Mouse (Mus musculus): Measurements from ENCODE around the gene Rrp1b. TPM values are rescaled to one million over a fixed set of nuclear protein-coding genes. Genes with fewer than 3 reads are reported as not detected.

Gene Rrp1b
- total and polyA plus RNA-seq, 3 experiments: 60.9 to 149 (median 76.7) TPM

DNA sequence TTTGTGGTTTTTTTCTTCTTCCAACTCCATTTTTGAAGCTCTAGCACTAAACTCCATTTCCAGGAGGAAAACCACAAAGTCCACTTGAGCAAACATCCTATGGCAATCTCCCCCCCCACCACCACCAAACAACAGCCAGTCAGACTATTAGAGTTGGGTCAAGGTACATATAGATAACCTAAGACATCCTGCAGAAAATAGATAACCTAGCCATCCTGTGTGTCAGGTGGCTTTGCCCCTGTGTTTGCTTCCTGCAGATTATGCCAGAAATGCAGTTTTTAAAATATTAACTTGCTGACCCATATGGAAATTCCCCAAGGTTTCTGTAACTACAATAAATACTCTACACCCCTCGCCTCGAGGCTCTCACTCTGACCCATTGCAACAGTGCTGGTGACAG is 40.1 kb upstream of the Rrp1b start:
- dilution Hi-C loops (cut with MboI; ENCODE audit: extremely low pct_ligation_motif_present, extremely low pct_unique_long_range_greater_than_20kb, low sequenced_read_pairs) (no loop called here), in situ Hi-C loops (cut with MboI; ENCODE audit: low pct_ligation_motif_present, low pct_unique_long_range_greater_than_20kb, low sequenced_read_pairs) (no loop called here)
- no peak for TF ChIP-seq ETS1 (conservative IDR thresholded peaks at IDR 0.05; ENCODE audit: low read depth, low read length)
- TF ChIP-seq KAT2A (IDR thresholded peaks at IDR 0.05; ENCODE audit: insufficient replicate concordance, low read length): no peak
- Histone ChIP-seq H3K27me3 (replicated peaks) (no peaks in the 10 kb centered on the region), H3K36me3 (replicated peaks in 1 of 2; ENCODE audit: control insufficient read depth in 1 of 2, insufficient read depth in 1 of 2, low read length in 1 of 2) (no peaks in the 10 kb centered on the region), H3K9me3 (replicated peaks; ENCODE audit: low read length) (no peaks in the 10 kb centered on the region), H3K4me1 (ENCODE audit: control insufficient read depth in 1 of 2, insufficient read depth in 2 of 2) (peaks cover 7 to 32% of the 10 kb centered on the region in 2 experiments), H3K4me2 (ENCODE audit: insufficient read depth, low read depth, poor library complexity, severe bottlenecking) (no peak overlapping the region), H3K9ac (ENCODE audit: insufficient read depth, low read depth) (no peak overlapping the region), H3K27ac (ENCODE audit: insufficient read depth, low read depth) (no peak overlapping the region), H3K4me3 (replicated peaks in 1 of 3; ENCODE audit: low read depth in 2 of 3, low read length in 2 of 3, poor library complexity in 1 of 3) (no peak overlapping the region), H3K79me2 (replicated peaks; ENCODE audit: control insufficient read depth, extremely low read depth, insufficient read depth, poor library complexity, severe bottlenecking) (no peaks in the 10 kb centered on the region)
- no peak for DNase-seq (ENCODE audit: extremely low read depth)

DNA sequence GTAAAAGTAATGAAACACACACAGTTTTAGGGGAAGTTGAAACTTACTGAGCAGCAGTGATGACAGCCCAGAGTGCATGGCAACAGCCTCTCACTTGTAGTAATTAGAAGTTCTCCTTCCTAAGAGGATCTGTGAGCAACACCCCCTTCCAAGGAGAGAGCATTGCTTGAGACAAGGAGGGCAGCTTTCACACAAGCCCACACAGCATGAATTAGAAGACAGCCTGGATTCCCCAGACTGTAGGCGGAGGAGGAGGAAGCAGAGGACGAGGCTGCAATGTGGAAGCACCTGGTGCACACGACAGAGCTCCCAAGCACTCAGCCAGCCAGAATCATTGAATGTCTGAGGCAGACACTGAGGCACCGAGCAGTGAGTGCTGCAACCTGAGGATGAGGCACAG is 39.6 kb upstream of the Rrp1b start:
- no peak overlapping the region for H3K27ac ChIP-seq (ENCODE audit: insufficient read depth, low read depth)
- no peak overlapping the region for H3K9ac ChIP-seq (ENCODE audit: insufficient read depth, low read depth)
- H3K4me2 ChIP-seq (ENCODE audit: insufficient read depth, low read depth, poor library complexity, severe bottlenecking): no peak overlapping the region
- peaks cover 7 to 32% of the 10 kb centered on the region in 2 experiments for H3K4me1 ChIP-seq (ENCODE audit: control insufficient read depth in 1 of 2, insufficient read depth in 2 of 2)
- no peaks in the 10 kb centered on the region for H3K27me3 ChIP-seq (replicated peaks)
- no peaks in the 10 kb centered on the region for H3K36me3 ChIP-seq (replicated peaks in 1 of 2; ENCODE audit: control insufficient read depth in 1 of 2, insufficient read depth in 1 of 2, low read length in 1 of 2)
- H3K79me2 ChIP-seq (replicated peaks; ENCODE audit: control insufficient read depth, extremely low read depth, insufficient read depth, poor library complexity, severe bottlenecking): no peaks in the 10 kb centered on the region
- H3K9me3 ChIP-seq (replicated peaks; ENCODE audit: low read length): no peaks in the 10 kb centered on the region
- in situ Hi-C loops (cut with MboI; ENCODE audit: low pct_ligation_motif_present, low pct_unique_long_range_greater_than_20kb, low sequenced_read_pairs) (no loop called here), dilution Hi-C loops (cut with MboI; ENCODE audit: extremely low pct_ligation_motif_present, extremely low pct_unique_long_range_greater_than_20kb, low sequenced_read_pairs) (no loop called here)
- TF ChIP-seq USF2 (conservative IDR thresholded peaks at IDR 0.05; ENCODE audit: low read depth, low read length) (no peak), POLR2A (IDR thresholded peaks at IDR 0.05; ENCODE audit: low read depth, low read length) (no peak), ETS1 (conservative IDR thresholded peaks at IDR 0.05; ENCODE audit: low read depth, low read length) (no peak), BHLHE40 (IDR thresholded peaks at IDR 0.05; ENCODE audit: low read depth, low read length) (no peak), MAZ (IDR thresholded peaks at IDR 0.05; ENCODE audit: low read depth, low read length) (no peak), PAX5 (IDR thresholded peaks at IDR 0.05; ENCODE audit: low read length) (no peak), SIN3A (IDR thresholded peaks at IDR 0.05; ENCODE audit: low read length) (no peak), HCFC1 (IDR thresholded peaks at IDR 0.05; ENCODE audit: low read depth, low read length) (no peak), JUND (conservative IDR thresholded peaks at IDR 0.05; ENCODE audit: low read depth, low read length) (no peak), MEF2A (IDR thresholded peaks at IDR 0.05; ENCODE audit: borderline replicate concordance, low read depth, low read length) (no peak), MAX (IDR thresholded peaks at IDR 0.05; ENCODE audit: low read length) (no peak), MAFK (IDR thresholded peaks at IDR 0.05; ENCODE audit: insufficient replicate concordance, low read length) (no peak), USF1 (IDR thresholded peaks at IDR 0.05; ENCODE audit: low read depth, low read length) (no peak), ZNF384 (IDR thresholded peaks at IDR 0.05; ENCODE audit: low read depth, low read length) (no peak), UBTF (IDR thresholded peaks at IDR 0.05; ENCODE audit: low read depth, low read length) (no peak), E2F4 (IDR thresholded peaks at IDR 0.05; ENCODE audit: insufficient replicate concordance, low read depth, low read length) (no peak), IRF4 (IDR thresholded peaks at IDR 0.05; ENCODE audit: low read depth, low read length) (no peak), POLR2AphosphoS2 (IDR thresholded peaks at IDR 0.05; ENCODE audit: low read depth, low read length) (no peak)
- DNase-seq (ENCODE audit: extremely low read depth): no peak
- H3K4me3 ChIP-seq (replicated peaks in 1 of 3; ENCODE audit: low read depth in 2 of 3, low read length in 2 of 3, poor library complexity in 1 of 3): no peak overlapping the region
